Mouse (Mus musculus) adrenal gland, adult 2 months (tissue): ENCODE results near the gene Crebrf. TPM values are rescaled to one million over a fixed set of nuclear protein-coding genes. Genes with fewer than 3 reads are reported as not detected.

Experiments
- DNase-seq: peaks from one replicate; pipeline ENCODE4 v3.0.0; 2021
- polyA plus RNA-seq: library from polyadenylated mRNA; depleted of rRNA; stranded (reverse); fragments of >200 nt; gene quantifications from 2 replicates; pipeline ENCODE4 v1.2.3, GENCODE M21; 2012; rRNA removed
- total RNA-seq, 2 experiments: library from RNA; stranded (reverse); gene quantifications; 2 replicates each; pipeline ENCODE4 v1.2.3; 2021

Crebrf gene
- total and polyA plus RNA-seq, 3 experiments, result 1.2 to 75.4 (median 66.8) TPM

- no peak for DNase-seq
Observed at GRCm38 (mm10) chr17:26826131-26826530, 110.7 kb downstream of the Crebrf start.

Other genes with a start within 250 kb of the Crebrf start
- gene Ergic1, start 154.2 kb upstream of the Crebrf start, total RNA-seq, result 100 to 1,000 TPM; 166 to 170 TPM
- gene Ergic1, start 154.2 kb upstream of the Crebrf start, polyA plus RNA-seq, result 132 and 156 TPM in 2 replicates
- gene Dusp1, start 153.5 kb upstream of the Crebrf start, total RNA-seq, result 10 to 100 TPM; 33.5 to 67.7 TPM
- 80.9 and 86.9 TPM in 2 replicates for gene Dusp1, start 153.5 kb upstream of the Crebrf start, polyA plus RNA-seq
- gene Atp6v0e, start 52.4 kb upstream of the Crebrf start, total RNA-seq, result 100 to 1,000 TPM; 213 to 229 TPM
- 193 and 215 TPM in 2 replicates for gene Atp6v0e, start 52.4 kb upstream of the Crebrf start, polyA plus RNA-seq
- gene Bnip1, start 65.4 kb downstream of the Crebrf start, total RNA-seq, result 10 to 100 TPM; 22.1 to 22.3 TPM
- 10.1 and 12.9 TPM in 2 replicates for gene Bnip1, start 65.4 kb downstream of the Crebrf start, polyA plus RNA-seq
- gene Nkx2-5, start 129.4 kb downstream of the Crebrf start, total RNA-seq, result not detected
- gene Nkx2-5, start 129.4 kb downstream of the Crebrf start, polyA plus RNA-seq, result 0.16 and 0.26 TPM in 2 replicates
- 1 to 10 TPM; 1.0 to 1.3 TPM for gene Kifc5b, start 201.4 kb downstream of the Crebrf start, total RNA-seq
- 1.2 and 2.1 TPM in 2 replicates for gene Kifc5b, start 201.4 kb downstream of the Crebrf start, polyA plus RNA-seq
- 10 to 100 TPM; 35.2 to 36.4 TPM for gene Phf1, start 217.4 kb downstream of the Crebrf start, total RNA-seq
- 202 and 271 TPM in 2 replicates for gene Phf1, start 217.4 kb downstream of the Crebrf start, polyA plus RNA-seq
- gene Cuta, start 223.9 kb downstream of the Crebrf start, total RNA-seq, result 100 to 1,000 TPM; 145 to 164 TPM
- gene Cuta, start 223.9 kb downstream of the Crebrf start, polyA plus RNA-seq, result 378 and 381 TPM in 2 replicates
- gene Syngap1, start 225.6 kb downstream of the Crebrf start, total RNA-seq, result 10 to 100 TPM; 14.3 to 21.8 TPM
- 51.6 and 56.0 TPM in 2 replicates for gene Syngap1, start 225.6 kb downstream of the Crebrf start, polyA plus RNA-seq